ENCODE assay signal across 9 mouse cellular contexts in the genomic region with DNA sequence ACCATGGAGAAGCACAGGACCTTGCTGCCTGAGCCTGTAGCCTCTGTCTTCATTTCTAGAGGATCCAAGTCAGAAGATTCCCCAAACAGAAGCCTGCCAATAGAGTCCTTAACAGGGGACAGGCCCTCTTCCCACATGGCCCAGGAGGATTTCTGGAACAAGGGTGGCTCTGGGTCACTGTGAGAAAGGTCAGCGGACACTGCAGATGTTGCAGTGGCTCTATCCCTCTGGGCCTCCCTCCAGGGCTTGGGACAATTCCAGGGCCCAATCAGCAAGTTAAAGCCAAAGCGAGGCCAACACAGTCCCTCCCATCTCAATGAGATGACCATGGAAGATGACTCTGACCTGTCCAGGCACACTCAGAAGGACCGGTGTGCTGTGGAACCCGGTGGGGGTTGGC.
DNase-seq lines count a peak whose midpoint lies in the region; ATAC-seq and TF ChIP-seq lines count a peak whose summit lies in the region.
"Had no signal": no experiment of that assay in that cellular context is flagged by ENCODE, and none has a peak within 500 bp of the region (broad histone marks: within the 10 kb centered on the region; RNA-seq: fewer than 3 reads in every experiment).

No protein-coding gene starts in this region.

- no peaks in the 10 kb centered on the region for H3K27me3 ChIP-seq in kidney, adult 2 months (replicated peaks; ENCODE audit: control insufficient read depth, insufficient read depth, low read length)
- H3K27me3 ChIP-seq in kidney, embryonic 14.5 days (ENCODE audit: control insufficient read depth, insufficient read depth, low read length), result no peaks in the 10 kb centered on the region
- no peaks in the 10 kb centered on the region for H3K27me3 ChIP-seq in stomach, postnatal 0 days (ENCODE audit: control insufficient read depth, insufficient read depth, low read length)

- peaks cover 31% of the 10 kb centered on the region; the same call in 1 of the 2 replicates for H3K4me1 ChIP-seq in kidney, adult 2 months (ENCODE audit: control insufficient read depth, insufficient read depth, low read length)
- no peaks in the 10 kb centered on the region for H3K4me1 ChIP-seq in kidney, embryonic 14.5 days (ENCODE audit: control insufficient read depth, insufficient read depth, low read length)
- no peaks in the 10 kb centered on the region for H3K4me1 ChIP-seq in stomach, postnatal 0 days (replicated peaks; ENCODE audit: control insufficient read depth, insufficient read depth)

- no peaks in the 10 kb centered on the region for H3K9me3 ChIP-seq in kidney, embryonic 14.5 days (ENCODE audit: control insufficient read depth, low read length)
- no peaks in the 10 kb centered on the region for H3K9me3 ChIP-seq in stomach, postnatal 0 days (ENCODE audit: control insufficient read depth, low read length)

- H3K9ac ChIP-seq in kidney, embryonic 14.5 days (ENCODE audit: low read depth, low read length), result no peak overlapping the region
- H3K9ac ChIP-seq in stomach, postnatal 0 days (ENCODE audit: low read length), result no peak overlapping the region

- ATAC-seq in kidney, embryonic 14.5 days (ENCODE audit: low FRiP score, low TSS enrichment), result no peak
- peak; percentile 71 for ATAC-seq in stomach, postnatal 0 days (ENCODE audit: low FRiP score, low TSS enrichment)
- no peak for ATAC-seq in erythroid progenitor cell, adult 5-6 weeks (replicated peaks; ENCODE audit: low FRiP score, poor library complexity, severe bottlenecking)

- no peak for TF ChIP-seq POLR2A in kidney, adult 2 months (IDR thresholded peaks at IDR 0.05; ENCODE audit: low read depth, low read length)

- no peak for TF ChIP-seq CTCF in kidney, adult 2 months (conservative IDR thresholded peaks at IDR 0.05; ENCODE audit: insufficient read depth, insufficient read length, low read depth, low read length)
- TF ChIP-seq CTCF in stomach, postnatal 0 days (IDR thresholded peaks at IDR 0.05; ENCODE audit: low read depth), result no peak

- 37% methylated on average over 4 of the region's 4 CpGs for WGBS in kidney, adult 2 months
- 94% methylated on average over 4 of the region's 4 CpGs for WGBS in kidney, embryonic 14.5 days
- WGBS in stomach, postnatal 0 days, result 75% methylated on average over 4 of the region's 4 CpGs

- peak; percentile 96 for DNase-seq in kidney, adult 2 months
- DNase-seq in adrenal gland, postnatal 25 days, result peak; percentile 67
- DNase-seq in heart, postnatal 4 days, result peak; percentile 91
- DNase-seq in stomach, postnatal 0 days (ENCODE audit: low spot score), result no peak
- no peak for DNase-seq in retina, embryonic 14.5 days (ENCODE audit: low spot score)
- no peak for DNase-seq in right cerebral cortex, adult 18-20 months

- peak overlapping the region; percentile 53 for H3K27ac ChIP-seq in kidney, adult 2 months (ENCODE audit: insufficient read depth, low read depth, low read length)
- no peak overlapping the region for H3K27ac ChIP-seq in kidney, embryonic 14.5 days (ENCODE audit: low read depth, low read length)
- H3K27ac ChIP-seq in stomach, postnatal 0 days (replicated peaks), result 0 out of 2 replicates have a peak overlapping the region, but pooled peaks have one; percentile 40
- H3K27ac ChIP-seq: kidney, postnatal 0 days had no signal

- H3K4me3 ChIP-seq in kidney, adult 2 months (ENCODE audit: insufficient read depth, low read depth, low read length), result no peak overlapping the region
- H3K4me3 ChIP-seq in kidney, embryonic 14.5 days (ENCODE audit: low read length), result no peak overlapping the region
- no peak overlapping the region for H3K4me3 ChIP-seq in stomach, postnatal 0 days (ENCODE audit: low read depth, low read length)

- TF ChIP-seq EP300 in stomach, postnatal 0 days (optimal IDR thresholded peaks at IDR 0.05), result no peak

- no peak overlapping the region for H3K4me2 ChIP-seq in kidney, embryonic 14.5 days (replicated peaks; ENCODE audit: low read depth, low read length)
- no peak overlapping the region for H3K4me2 ChIP-seq in stomach, postnatal 0 days (replicated peaks; ENCODE audit: low read depth)

- no peaks in the 10 kb centered on the region for H3K36me3 ChIP-seq in kidney, adult 2 months (ENCODE audit: control insufficient read depth, insufficient read depth, low read length)
- H3K36me3 ChIP-seq in kidney, embryonic 14.5 days (ENCODE audit: control insufficient read depth, insufficient read depth, low read length), result no peaks in the 10 kb centered on the region
- no peaks in the 10 kb centered on the region for H3K36me3 ChIP-seq in stomach, postnatal 0 days (ENCODE audit: control insufficient read depth, insufficient read depth, low read length)

Comparison
In these comparisons a context has a peak if more than half of its experiments do, and no peak if none do; other contexts are left out.
1. DNase-seq: peak in kidney, adult 2 months (single experiment), adrenal gland, postnatal 25 days (single experiment) and heart, postnatal 4 days (single experiment); none in stomach, postnatal 0 days (single experiment), retina, embryonic 14.5 days (single experiment) and right cerebral cortex, adult 18-20 months (single experiment).